Mouse (Mus musculus) embryonic fibroblast, embryonic 13.5 days (primary cell): ENCODE results near the gene Siah1a. TPM values are rescaled to one million over a fixed set of nuclear protein-coding genes. Genes with fewer than 3 reads are reported as not detected.

Experiments
- H3K27ac ChIP-seq: 2 replicates; pipeline ENCODE4 v1.5.1; 2012; ENCODE audit warnings: low read length, control low read depth, inconsistent platforms; ENCODE audit not compliant: insufficient read depth
- H3K4me1 ChIP-seq: 2 replicates; pipeline ENCODE4 v1.6.1; 2011; ENCODE audit warnings: low read length; ENCODE audit not compliant: control insufficient read depth, insufficient read depth
- H3K4me3 ChIP-seq: 2 replicates; pipeline ENCODE4 v1.5.1; 2011; ENCODE audit warnings: mild to moderate bottlenecking, control low read depth, low read length; ENCODE audit not compliant: insufficient read depth
- CTCF ChIP-seq: IDR thresholded peaks from 2 replicates; pipeline ENCODE4 v1.5.1; 2011; ENCODE audit warnings: mild to moderate bottlenecking, control low read depth, low read length, moderate library complexity, borderline replicate concordance; ENCODE audit not compliant: insufficient read depth
- POLR2A ChIP-seq: IDR thresholded peaks from 2 replicates; pipeline ENCODE4 v1.6.1; 2011; ENCODE audit warnings: low read depth, mild to moderate bottlenecking, control low read depth, low read length, moderate library complexity
- polyA plus RNA-seq: library from polyadenylated mRNA; stranded (reverse); fragments of >200 nt; gene quantifications from 2 replicates; pipeline ENCODE4 v1.2.4, GENCODE M21; 2011; ENCODE audit warnings: low read depth; ENCODE audit not compliant: missing spikeins, insufficient read length

Siah1a gene
- polyA plus RNA-seq, 1 experiment: 23.9 TPM

GRCm38 (mm10) chr8:86744313-86745220, 1.2 kb downstream of the Siah1a start:
- TF ChIP-seq POLR2A (no peak), CTCF (no peak)
- peak overlapping the region; percentile 82 for H3K27ac ChIP-seq

GRCm38 (mm10) chr8:86742605-86743345, 3.0 kb downstream of the Siah1a start:
- H3K4me3 ChIP-seq: no peak overlapping the region
- H3K27ac ChIP-seq: no peak overlapping the region
- H3K4me1 ChIP-seq: peaks cover 4% of the 10 kb centered on the region
- TF ChIP-seq POLR2A (no peak), CTCF (no peak)

More at GRCm38 (mm10) chr8:86744313-86745220, 1.2 kb downstream of the Siah1a start:
- Histone ChIP-seq H3K4me1 (peaks cover 4% of the 10 kb centered on the region), H3K4me3 (peak overlapping the region; percentile 99)

- peaks cover 4% of the 10 kb centered on the region for H3K4me1 ChIP-seq
- TF ChIP-seq POLR2A (no peak), CTCF (no peak)
- no peak overlapping the region for H3K27ac ChIP-seq
- H3K4me3 ChIP-seq: no peak overlapping the region
Observed at GRCm38 (mm10) chr8:86741627-86742026, 4.1 kb downstream of the Siah1a start.

GRCm38 (mm10) chr8:86740899-86741298, 4.8 kb downstream of the Siah1a start:
- Histone ChIP-seq H3K4me1 (peaks cover 4% of the 10 kb centered on the region), H3K4me3 (no peak overlapping the region), H3K27ac (no peak overlapping the region; the same call in 1 of the 2 replicates)
- TF ChIP-seq CTCF: no peak

- no peak overlapping the region for H3K27ac ChIP-seq
- no peak overlapping the region for H3K4me3 ChIP-seq
- peaks cover 5% of the 10 kb centered on the region for H3K4me1 ChIP-seq
- no peak for TF ChIP-seq POLR2A
- TF ChIP-seq CTCF: no peak
Observed at GRCm38 (mm10) chr8:86735446-86736111, 10.2 kb downstream of the Siah1a start.

GRCm38 (mm10) chr8:86734954-86735353, 10.8 kb downstream of the Siah1a start:
- Histone ChIP-seq H3K4me3 (no peak overlapping the region), H3K4me1 (peaks cover 8% of the 10 kb centered on the region), H3K27ac (no peak overlapping the region)
- TF ChIP-seq POLR2A (no peak), CTCF (no peak)

GRCm38 (mm10) chr8:86734171-86734570, 11.6 kb downstream of the Siah1a start:
- Histone ChIP-seq H3K4me3 (no peak overlapping the region), H3K4me1 (peaks cover 8% of the 10 kb centered on the region), H3K27ac (no peak overlapping the region)
- no peak for TF ChIP-seq POLR2A
- no peak for TF ChIP-seq CTCF

- Histone ChIP-seq H3K4me3 (no peak overlapping the region), H3K4me1 (peaks cover 8% of the 10 kb centered on the region), H3K27ac (peak overlapping the region; percentile 66; the same call in 1 of the 2 replicates)
- TF ChIP-seq CTCF: no peak
- no peak for TF ChIP-seq POLR2A
Observed at GRCm38 (mm10) chr8:86730860-86731259, 14.9 kb downstream of the Siah1a start.

GRCm38 (mm10) chr8:86730303-86730702, 15.4 kb downstream of the Siah1a start:
- H3K4me1 ChIP-seq: peaks cover 8% of the 10 kb centered on the region
- H3K4me3 ChIP-seq: no peak overlapping the region
- TF ChIP-seq POLR2A (no peak), CTCF (no peak)
- no peak overlapping the region for H3K27ac ChIP-seq
